Mouse (Mus musculus): ENCODE results near the gene 4930522H14Rik. TPM values are rescaled to one million over a fixed set of nuclear protein-coding genes. Genes with fewer than 3 reads are reported as not detected.

4930522H14Rik gene
- total RNA-seq, 2 experiments from 2014 or later, result not detected

GRCm38 (mm10) chr4:109476554-109477014 lies 54.5 kb downstream of the 4930522H14Rik start:
- peak; percentile 88 to 92 for DNase-seq
- intact Hi-C loops (cut with DNase I), result loop anchor here (2.0 to 5.0 kb wide), 3 partner anchors 16 to 191 kb away; partner anchors contain the start of gene Cdkn2c

- DNase-seq, result peak; percentile 66 to 69
- intact Hi-C loops (cut with DNase I), result loop anchor here (2.0 to 5.0 kb wide), 3 partner anchors 15 to 191 kb away; partner anchors contain the start of gene Cdkn2c
Measured at GRCm38 (mm10) chr4:109475577-109476553, 55.2 kb downstream of the 4930522H14Rik start.

DNA sequence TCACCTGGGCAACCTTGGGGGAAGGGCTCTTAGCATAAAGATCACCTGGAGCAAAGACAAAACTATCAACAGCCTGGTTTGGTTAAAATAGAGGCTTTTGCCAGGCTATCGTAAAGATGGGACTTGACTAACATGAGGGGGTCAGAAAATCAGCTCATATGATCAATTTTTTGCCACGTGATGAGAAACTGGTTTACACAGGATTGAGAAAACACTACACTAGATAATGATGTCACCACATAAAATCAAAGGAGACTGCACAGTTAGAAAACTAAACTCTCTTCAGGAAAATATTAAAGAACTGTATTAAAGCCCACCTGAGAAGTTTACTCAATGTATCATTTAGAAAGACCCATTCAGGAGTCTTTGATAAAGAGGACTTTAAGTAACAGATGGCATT lies 56.0 kb downstream of the 4930522H14Rik start:
- intact Hi-C loops (cut with DNase I), result loop anchor here (5.0 kb wide), 1 partner anchor 192 kb away; the partner anchor contains the start of gene Cdkn2c

GRCm38 (mm10) chr4:109472566-109472965 lies 58.5 kb downstream of the 4930522H14Rik start:
- no peak for DNase-seq
- intact Hi-C loops (cut with DNase I), result no loop called here

More for the DNA sequence above, 56.0 kb downstream of the 4930522H14Rik start:
- no peak for DNase-seq

- no peak for DNase-seq
- intact Hi-C loops (cut with DNase I), result no loop called here
Measured at GRCm38 (mm10) chr4:109471606-109472005, 59.5 kb downstream of the 4930522H14Rik start.

GRCm38 (mm10) chr4:109467687-109468086 lies 63.4 kb downstream of the 4930522H14Rik start:
- intact Hi-C loops (cut with DNase I), result no loop called here
- no peak for DNase-seq

GRCm38 (mm10) chr4:109463892-109464291 lies 67.2 kb downstream of the 4930522H14Rik start:
- no peak for DNase-seq
- intact Hi-C loops (cut with DNase I), result no loop called here

DNA sequence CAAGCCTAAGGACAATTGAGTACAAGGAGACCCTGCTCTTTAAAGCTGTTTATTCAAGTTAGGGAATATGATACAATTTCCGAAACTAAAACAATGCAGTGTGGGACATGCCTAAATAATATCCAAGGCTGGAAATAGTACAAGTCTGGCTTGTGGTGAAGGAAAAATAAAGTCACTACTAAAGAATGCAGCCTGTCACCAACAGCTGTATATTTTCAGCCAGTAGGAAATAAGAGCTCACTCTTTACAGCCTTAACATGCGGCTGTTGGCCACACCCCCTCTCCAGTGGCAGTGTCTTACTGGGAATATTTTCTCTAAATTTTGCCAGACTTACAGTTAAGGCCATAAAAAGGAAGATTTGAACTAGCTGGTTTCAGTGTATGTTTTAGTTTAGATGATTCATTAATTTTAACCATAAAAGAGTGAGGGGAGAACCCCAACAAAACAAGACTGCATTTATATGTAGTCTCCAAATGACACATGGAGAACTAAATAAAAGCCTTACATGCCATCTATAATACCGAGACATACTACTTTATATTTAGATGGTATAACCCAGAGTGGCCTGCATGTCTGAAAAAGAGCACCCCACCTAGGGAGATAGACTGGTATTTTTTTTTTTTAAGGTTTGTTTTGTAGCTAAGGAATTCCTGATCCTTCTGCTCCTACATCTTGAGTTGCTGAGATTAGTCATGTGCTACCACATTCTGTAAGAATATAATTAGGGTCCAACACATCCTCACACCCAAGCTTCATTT lies 70.5 kb downstream of the 4930522H14Rik start:
- DNase-seq, result peak; percentile 24 to 37
- intact Hi-C loops (cut with DNase I), result loop anchor here (2.0 kb wide), 1 partner anchor 16 kb away; no protein-coding TSS in a partner anchor

DNA sequence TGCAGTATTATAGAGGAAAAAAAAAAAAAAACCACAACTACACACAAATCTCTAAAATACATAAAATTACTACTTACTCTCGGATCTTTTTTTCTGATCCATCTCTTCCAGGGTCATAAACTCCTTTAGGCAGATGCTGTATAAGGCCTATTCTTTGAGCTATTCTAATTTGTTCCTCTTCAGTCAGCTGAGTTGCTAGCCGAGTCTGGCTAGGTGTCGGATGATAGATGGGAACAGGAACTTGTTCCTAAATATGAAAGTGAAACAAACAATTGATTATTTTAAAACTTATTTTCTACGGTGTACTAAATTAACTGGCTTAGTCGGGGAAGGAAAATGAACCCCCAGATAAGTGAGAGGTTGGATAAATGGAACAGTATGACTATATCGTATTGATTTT lies 74.3 kb downstream of the 4930522H14Rik start:
- intact Hi-C loops (cut with DNase I), result no loop called here
- DNase-seq, result no peak

Other genes starting within 250 kb of the 4930522H14Rik start
- 1 to 10 TPM in 1 of 2 experiments, under 1 TPM in 1; 0.89 to 1.4 TPM for gene Ttc39a, start 124.7 kb downstream of the 4930522H14Rik start, total RNA-seq (2021)
- 100 to 1,000 TPM; 102 to 106 TPM for gene Rnf11, start 46.6 kb downstream of the 4930522H14Rik start, total RNA-seq (2021)
- gene Cdkn2c, start 135.9 kb upstream of the 4930522H14Rik start, total RNA-seq (2021), result 10 to 100 TPM; 13.0 to 16.6 TPM
- 10 to 100 TPM; 42.4 to 45.3 TPM for gene Faf1, start 145.3 kb upstream of the 4930522H14Rik start, total RNA-seq (2021)